Mouse (Mus musculus) embryo, embryonic 10 days (tissue): ENCODE results near the gene Gm39115.

Experiments used
- DNase-seq: peaks from one replicate; pipeline ENCODE4 v3.0.0-alpha.2; 2015; ENCODE audit warnings: low spot score

Gene Gm39115

GRCm38 (mm10) chr7:142095183-142095931, 40.5 kb downstream of the Gm39115 start, which contains the start of gene Dusp8:
Gene Dusp8, minus strand, starts transcription at chr7:142095843.
- peak; percentile 91 for DNase-seq

GRCm38 (mm10) chr7:142094301-142095143, 41.3 kb downstream of the Gm39115 start:
- DNase-seq: no peak

GRCm38 (mm10) chr7:142093696-142094240, 42.1 kb downstream of the Gm39115 start:
- DNase-seq: no peak

- no peak for DNase-seq
These were observed 42.8 kb downstream of the Gm39115 start for GRCm38 (mm10) chr7:142092991-142093390.

- no peak for DNase-seq
These were observed 44.0 kb downstream of the Gm39115 start for GRCm38 (mm10) chr7:142091848-142092247.

GRCm38 (mm10) chr7:142089648-142090447, 46.0 kb downstream of the Gm39115 start:
- DNase-seq: no peak

- DNase-seq: peak; percentile 82
These were observed 46.9 kb downstream of the Gm39115 start for GRCm38 (mm10) chr7:142088886-142089285.

- DNase-seq: peak; percentile 3
These were observed 48.7 kb downstream of the Gm39115 start for GRCm38 (mm10) chr7:142087069-142087652.

- DNase-seq: no peak
These were observed 49.5 kb downstream of the Gm39115 start for GRCm38 (mm10) chr7:142086159-142086905.
